Mouse (Mus musculus): ENCODE measurements at regions not wholly inside any gene's neighbourhood (a gene's known extent, or its start where the extent isn't known, plus 50 kb on each side); places are given as distances from the start of the nearest gene placed in this dataset.

DNA sequence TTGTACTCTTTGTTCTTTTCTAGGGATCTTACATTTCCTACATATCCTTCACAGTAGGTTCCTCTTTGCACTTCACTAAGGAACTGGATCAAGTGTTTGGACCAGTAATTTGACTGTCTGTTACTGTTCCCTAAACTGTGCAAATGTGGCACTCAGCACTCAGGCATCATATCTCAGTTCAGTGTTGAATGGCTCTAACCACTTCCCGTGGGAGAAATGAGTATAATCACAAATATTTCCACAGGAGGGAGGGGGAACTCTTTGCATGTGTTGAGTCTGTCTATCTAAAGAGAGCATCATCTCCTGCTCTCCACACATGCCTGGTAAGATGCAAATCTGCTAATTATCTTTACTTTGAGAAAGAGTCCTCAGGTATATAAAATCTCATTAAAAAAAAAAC, 588.5 kb downstream of the Plod2 start:
- no peak for DNase-seq (ENCODE audit: low read depth, low spot score)

DNA sequence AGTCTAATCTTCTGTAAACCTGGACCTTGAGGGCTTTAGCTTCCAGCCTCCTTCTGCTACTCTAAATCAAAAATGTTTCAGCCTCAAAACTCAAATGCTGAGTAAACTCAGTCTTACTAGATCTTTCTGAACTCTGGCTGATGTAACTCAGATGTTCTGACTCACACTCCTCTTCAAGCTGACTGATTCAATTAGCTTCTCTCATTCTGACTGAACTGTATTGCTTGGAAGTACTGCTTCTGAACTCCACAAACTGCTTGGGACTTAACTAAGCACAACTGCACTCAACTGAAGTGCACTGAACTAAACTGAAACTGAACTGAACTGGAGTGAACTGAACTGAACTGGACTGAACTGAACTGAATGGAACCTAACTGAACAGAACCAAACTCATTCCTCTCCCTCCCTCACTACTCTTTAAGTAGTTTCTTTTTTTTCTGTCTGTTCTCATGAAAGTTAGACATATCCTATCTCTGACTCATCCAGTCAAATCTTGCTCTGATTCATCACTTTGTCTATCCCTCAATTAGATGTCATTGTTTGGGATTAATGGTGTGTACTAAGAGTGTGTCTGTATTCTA, 589.7 kb downstream of the Plod2 start:
- DNase-seq (ENCODE audit: low read depth, low spot score) = no peak

DNA sequence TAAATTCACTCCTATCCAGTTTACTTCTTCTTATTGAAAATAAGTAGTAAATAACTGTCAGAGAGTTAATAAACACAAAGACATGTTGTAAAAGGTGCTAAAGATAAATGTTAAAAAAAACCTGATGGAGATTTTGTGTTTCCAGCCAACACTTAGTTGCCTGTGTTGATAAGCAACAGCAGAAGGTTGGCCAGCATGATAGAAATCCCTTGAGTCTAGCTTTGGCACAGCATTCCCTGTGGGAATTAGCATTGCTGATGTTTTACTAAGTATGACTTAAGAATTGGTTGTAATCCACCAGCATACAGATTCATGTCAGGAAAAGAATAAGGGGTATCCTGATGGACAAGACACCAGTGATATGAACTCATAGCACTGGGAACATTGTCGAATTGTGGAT, 594.3 kb downstream of the Plod2 start:
- DNase-seq (ENCODE audit: low read depth, low spot score) = no peak

DNA sequence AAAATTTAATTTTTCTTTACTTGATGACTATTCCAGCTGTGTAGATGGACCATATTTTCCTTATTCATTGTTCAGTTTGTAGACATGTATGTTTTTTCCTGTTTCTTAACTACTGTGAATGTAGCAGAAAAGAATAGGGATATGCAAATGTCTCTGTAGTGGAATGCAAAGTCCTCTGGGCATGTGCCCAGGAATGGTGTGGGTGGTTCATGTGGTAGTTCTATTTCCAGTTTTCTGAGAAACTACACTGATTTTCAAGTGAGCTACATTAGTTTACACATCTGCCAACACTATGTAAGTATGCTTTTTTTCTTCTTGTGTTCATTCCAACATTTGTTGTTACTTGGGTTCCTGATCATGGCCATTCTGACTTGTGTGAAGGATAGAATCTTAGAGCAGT, 628.0 kb downstream of the Plod2 start:
- DNase-seq (ENCODE audit: low read depth, low spot score) = no peak

DNA sequence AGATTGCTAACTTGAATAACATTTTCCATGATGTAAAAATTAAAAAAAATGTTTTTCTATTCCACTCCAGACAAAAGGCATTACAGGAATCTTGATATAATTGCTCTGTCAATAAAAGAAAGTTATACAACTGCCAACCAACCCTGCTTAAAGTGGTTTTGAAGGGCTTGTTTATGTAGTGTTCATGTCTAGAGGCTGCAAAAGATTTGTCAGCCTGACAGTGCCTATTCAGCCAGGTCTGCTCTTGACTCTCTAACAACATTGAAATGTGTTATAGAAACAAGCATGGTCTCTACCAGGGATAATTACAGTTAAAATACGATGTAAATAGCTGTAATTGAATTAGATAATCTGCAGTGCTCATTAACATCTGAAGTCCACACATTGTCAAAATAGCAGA, 644.6 kb downstream of the Plod2 start:
- DNase-seq (ENCODE audit: low read depth, low spot score) = no peak

DNA sequence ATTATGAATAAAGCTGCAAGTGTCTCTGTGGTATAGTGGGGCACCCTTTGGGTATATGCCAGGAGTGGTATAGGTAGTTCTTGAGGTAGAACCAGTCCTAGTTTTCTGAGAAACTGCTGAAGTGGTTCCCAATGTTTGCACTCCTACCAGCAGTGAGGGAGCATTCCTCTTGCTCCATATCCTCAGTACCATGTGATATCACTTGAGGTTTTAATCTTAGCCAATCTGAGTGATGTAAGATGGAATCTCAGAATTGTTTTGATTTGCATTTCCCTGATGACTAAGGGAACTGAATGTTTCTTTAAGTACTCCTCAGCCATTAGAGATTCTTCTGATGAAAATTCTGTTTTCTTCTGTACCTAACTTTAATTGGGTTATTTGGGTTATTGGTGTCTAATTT, 690.5 kb downstream of the Plod2 start:
- DNase-seq (ENCODE audit: low read depth, low spot score) = no peak

DNA sequence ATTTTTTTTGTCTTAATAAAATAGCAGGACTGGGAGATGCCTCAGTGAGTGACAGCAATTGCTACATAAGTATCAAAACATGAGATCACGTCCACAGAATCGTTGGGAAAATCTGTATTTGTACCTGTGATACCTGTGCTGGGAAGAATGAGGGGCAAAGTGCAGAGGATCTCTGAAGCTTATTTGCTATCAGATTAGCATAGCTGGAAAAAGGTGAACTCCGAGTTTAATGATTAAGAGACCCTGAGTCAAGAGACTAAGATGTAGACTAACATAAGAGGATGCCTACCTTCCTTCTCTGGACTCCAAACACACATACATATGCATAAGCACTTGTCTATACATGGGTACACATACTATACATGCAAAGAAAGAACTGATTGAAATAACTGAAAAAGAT, 710.1 kb downstream of the Plod2 start:
- no peak for DNase-seq (ENCODE audit: low read depth, low spot score)

DNA sequence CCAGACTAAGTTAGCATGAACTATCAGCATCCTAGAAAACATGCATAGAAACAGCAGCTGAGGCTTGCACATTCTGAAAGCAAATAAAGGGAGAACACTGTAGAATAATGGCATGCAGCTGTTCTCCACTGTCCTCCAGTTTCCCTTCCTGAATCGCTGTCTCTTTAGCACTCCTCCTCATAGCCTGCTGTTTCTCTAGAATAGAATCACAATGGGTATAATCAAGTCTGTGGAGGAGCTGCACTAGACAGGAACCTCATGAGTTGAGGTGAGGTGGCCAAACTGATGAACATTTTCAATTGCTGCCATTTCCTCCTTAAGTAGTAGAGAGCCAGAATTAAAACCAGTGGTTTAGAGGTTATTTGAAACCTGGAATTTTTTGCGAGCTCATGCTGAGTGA, 755.3 kb downstream of the Plod2 start:
- no peak for DNase-seq (ENCODE audit: low read depth, low spot score)

DNA sequence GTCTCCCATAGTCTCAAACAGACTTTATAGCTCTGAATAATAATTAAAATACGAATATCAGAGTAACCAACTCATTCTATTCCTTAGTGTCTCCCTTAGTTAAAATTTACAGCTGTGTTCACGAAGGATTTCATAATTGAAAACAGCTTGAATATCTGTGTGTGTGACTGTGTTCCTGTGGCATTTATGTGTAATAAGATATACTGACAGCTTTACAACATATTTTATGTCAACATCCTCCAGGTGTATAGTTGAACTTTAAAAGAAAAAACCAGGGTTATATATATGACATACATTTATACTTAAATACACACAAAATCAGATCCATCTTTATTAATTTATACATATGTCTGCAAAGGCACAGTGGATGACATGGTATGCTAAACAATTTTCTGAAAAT, 764.7 kb downstream of the Plod2 start:
- no peak for DNase-seq (ENCODE audit: low read depth, low spot score)

DNA sequence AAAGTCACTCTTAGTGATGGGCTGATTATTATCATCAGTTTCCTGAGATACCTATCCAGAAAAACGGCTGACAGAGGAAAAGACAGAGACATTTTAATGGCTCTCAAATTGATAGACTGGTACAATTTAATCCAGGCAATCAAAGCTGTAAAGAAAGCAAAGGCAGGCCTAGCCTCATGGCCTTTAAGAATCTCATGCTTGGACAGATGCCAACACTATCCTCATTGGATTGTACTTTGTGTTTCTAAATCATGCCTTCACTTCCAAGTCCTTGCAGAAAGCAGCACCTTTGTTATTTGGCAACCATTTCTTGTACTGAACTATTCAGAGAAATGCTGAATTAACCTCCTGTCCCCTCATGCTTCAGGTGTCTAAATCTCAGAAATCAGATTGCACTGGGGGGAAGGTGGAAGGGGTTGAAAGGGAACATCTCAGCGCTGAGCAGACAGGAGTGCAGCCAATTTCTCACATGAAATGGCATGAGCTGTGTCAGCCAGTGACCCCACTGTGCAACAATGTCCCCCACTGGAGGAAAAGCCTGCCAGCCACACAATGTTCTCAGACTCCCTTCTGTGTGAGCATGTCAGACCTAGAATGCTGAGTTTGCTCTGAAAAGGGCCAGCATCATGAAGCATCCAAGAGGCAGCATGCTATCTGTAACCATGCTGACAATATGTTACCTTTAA, 787.1 kb downstream of the Plod2 start:
- no peak for DNase-seq (ENCODE audit: low read depth, low spot score)
